Mouse (Mus musculus): ENCODE results near the gene Jpt1.
"Not testable (repeated sequence)": the region's sequence is repeated elsewhere in the genome, so short reads cannot be mapped to it uniquely, and the experiment has no call there.

Jpt1 gene

DNA sequence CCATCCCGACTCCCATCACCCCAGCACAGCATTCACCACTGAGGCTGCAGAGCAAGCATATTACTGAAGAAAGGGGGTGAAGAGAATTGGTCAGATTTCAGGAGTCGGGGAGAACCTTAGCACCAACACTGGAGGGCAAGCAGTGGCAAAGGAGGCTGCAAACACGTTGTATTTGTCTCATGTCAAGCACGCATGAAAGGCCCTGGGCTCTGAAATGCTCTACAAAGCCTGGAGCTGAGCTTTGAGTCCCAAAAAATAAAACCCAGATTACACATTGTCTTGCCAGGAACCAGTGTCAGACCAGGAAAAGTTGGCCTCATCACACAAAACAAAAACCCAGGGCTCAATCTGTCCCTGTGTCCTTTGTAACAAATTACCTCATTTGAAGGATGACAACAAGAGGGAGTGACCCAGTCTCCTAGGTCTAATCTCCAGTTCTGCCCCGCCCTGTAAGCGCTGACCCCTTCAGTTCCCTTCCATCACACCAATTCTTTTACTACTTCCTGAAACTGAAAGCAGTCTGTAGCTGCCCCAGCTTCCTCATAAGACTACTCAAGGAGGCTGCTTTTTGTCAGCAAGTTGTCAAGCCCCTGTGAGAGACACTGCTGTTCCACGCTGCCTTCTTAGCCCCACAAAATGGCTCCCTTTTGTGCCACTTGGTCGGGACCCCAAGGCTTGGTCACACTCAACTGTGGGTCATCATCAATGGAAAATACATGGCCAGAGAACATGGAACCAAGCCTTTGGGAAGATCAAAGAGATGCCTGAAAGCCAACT lies 1.6 kb downstream of the Jpt1 start:
- DNase-seq (ENCODE audit: low read depth, low spot score), result peak; percentile 67

DNA sequence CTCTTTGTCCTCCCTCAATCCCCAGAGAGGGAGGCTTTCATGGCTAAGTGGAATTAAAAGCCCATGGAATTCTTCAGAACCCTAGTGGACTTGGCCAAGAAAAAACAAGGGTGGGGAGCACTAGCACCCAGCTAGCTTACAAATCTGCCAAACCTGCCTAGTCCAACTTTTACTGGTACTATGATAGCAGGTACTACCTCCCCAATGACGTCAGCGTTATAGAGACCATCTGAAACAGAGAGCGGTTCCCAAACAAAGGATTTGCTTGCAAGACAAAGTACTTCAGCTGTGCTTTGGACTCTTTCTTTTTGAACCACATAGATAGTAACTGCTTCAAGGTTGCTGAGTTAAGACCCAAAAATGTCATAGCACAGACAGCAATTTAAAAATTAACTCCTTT lies 2.2 kb downstream of the Jpt1 start:
- DNase-seq (ENCODE audit: low read depth, low spot score), result peak; percentile 31

DNA sequence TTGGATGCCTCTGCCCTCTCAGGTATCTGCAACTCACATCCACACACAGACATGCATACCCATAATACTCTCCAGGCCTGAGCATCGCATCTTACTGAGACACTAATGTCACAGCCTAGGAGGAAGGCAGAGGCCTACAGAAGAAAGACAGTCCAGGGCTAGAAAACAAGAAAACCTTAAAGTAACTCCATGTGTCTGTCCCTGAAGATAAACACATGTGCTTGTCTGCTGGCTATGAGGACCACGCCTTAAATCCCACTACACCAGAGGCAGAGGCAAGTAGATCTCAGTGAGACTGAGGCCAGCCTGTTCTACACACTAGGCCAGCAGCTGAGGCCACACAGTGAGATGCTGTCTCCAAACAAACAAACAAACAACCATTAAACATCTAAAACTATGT lies 3.1 kb downstream of the Jpt1 start:
- no peak for DNase-seq (ENCODE audit: low read depth, low spot score)

DNA sequence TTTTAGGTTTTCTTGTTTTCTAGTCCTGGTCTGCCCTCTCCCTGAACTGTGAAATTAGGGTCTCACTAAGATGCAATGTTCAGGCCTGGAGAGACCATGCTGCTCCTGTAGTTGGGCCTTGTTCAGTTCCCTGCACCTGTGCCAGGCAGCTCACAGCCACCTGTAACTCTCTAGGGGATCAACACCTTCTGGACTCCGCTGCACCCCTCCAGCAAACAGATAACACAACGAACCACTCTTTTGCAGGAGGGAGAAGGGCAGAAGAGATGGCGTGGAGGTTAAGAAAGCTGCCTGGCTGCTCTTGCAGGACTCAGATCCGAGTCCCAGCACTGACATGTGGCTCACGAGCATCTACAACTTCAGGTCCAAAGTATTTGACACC lies 3.7 kb downstream of the Jpt1 start:
- DNase-seq (ENCODE audit: low read depth, low spot score), result no peak

DNA sequence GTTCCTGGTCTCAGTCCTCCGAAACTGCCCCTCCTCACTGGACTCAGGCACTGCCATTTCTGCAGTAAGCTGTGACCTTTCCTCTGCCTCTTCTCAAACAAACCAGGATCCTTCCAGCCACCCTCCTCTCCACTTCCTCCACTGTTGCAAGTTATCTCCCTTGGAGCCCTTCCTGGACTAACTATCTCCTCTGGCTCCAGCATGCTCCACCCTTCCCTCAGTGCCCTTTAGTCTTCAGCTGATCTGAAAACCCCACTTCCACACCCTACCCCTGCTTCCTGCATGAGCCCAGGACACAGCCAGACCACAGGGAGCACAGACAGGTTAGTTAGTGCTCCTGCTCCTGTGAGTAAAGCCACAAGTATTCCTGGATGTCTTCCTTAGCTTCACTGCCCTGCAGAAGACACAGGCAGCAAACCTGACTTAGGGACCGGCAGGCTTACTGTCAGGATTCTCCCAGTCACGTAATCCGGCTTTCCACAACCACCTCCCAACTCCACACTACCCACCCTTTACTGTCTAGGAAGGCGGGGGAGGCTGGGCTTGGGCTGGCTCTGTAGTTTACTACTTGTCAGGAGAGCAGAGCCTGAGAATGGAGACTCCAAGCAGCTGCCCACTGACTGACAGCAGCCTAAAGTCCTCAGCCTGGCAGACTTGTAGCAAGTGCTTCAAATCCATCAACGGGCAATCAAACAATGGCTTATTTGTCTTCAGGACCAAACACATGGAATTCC lies 4.2 kb downstream of the Jpt1 start:
- DNase-seq (ENCODE audit: low read depth, low spot score), result no peak

DNA sequence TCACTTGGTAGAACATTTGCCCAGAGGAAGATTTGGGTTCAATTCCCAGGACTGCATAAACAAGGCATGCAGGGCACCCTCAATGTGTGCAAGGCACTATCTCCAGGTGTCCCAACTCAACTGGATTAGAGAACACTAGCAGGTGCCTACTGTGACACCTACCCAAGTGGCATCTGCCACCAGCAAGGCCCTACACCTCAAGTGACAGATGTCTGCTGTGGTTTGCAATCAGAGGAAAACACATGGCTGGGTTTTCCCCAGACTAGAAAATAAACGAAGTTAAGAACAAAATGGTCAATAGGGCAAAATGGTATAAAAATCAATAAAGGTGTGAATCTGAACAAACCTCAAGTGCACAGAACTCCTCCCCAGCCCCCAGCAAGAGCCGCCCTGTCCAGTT lies 6.1 kb downstream of the Jpt1 start:
- peak; percentile 72 for DNase-seq (ENCODE audit: low read depth, low spot score)

DNA sequence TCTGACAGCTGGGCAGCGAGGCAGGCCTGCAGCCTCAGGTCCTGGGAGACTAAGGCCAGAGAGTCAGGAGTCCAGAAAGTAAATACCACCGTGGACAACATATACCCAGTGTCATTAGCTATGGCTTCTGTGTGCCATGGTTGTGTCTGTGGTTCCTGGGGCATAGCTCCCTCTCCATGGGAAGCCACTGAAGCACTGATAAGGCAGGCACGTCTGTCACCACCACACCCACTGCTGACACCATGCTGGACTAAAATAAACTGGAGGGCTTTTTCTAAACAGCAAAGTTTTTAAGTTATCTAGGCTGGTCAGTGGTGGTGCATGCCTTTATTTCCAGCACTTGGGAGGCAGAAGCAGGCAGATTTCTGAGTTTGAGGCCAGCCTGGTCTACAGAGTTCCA lies 7.6 kb downstream of the Jpt1 start:
- DNase-seq (ENCODE audit: low read depth, low spot score), result no peak

DNA sequence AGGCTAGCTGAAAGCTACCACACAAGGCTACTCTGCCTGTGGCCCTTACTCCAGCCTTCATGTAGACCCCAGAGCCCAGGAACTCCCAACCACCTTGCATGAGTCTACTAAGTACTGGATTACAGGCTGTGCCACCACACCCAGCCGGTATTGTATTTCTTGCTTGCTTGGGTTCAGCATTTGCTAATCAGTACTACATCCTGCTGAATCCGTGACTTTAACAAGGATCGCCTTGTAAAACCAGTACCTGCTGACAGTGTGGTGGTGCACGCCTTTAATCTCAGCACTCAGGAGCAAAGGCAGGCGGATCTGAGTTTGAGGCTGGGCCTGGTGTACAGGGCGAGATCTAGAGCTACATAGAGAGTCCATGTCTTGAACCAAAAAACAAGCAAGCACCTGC lies 11.6 kb downstream of the Jpt1 start:
- no peak for DNase-seq (ENCODE audit: low read depth, low spot score)

DNA sequence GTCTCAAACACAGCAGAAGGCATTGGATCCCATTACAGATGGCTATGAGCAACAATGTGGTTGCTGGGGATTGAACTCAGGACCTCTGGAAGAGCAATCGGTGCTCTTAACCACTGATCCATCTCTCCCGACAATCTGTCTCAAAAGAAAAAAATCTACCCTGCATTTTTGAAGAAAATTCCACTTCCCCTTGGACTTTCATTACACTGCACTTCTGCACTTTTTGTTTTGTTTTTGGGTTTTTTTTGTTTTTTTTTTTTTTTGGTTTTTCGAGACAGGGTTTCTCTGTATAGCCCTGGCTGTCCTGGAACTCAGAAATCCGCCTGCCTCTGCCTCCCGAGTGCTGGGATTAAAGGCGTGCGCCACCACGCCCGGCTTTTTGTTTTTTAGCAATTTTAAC lies 17.6 kb downstream of the Jpt1 start:
- not testable (repeated sequence) for DNase-seq (ENCODE audit: low read depth, low spot score)

DNA sequence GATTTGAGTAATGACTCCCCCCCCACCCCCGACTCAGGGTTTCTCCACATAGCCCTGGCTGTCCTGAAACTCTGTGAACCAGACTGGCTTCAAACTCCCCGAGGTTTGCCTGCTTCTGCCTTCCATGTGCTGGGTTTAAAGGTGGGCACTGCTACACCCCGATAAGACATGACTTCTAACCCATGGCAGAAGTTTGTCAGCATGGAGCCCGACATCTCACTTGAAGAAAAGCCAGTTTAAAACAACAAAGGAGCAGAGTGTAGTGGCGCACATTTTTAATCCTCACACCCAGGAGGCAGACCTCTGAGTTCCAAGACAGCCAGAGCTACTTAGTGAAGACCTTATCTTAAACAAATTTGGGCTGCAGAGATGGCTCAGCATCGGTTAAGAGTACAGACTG lies 21.8 kb downstream of the Jpt1 start:
- DNase-seq (ENCODE audit: low read depth, low spot score), result no peak

DNA sequence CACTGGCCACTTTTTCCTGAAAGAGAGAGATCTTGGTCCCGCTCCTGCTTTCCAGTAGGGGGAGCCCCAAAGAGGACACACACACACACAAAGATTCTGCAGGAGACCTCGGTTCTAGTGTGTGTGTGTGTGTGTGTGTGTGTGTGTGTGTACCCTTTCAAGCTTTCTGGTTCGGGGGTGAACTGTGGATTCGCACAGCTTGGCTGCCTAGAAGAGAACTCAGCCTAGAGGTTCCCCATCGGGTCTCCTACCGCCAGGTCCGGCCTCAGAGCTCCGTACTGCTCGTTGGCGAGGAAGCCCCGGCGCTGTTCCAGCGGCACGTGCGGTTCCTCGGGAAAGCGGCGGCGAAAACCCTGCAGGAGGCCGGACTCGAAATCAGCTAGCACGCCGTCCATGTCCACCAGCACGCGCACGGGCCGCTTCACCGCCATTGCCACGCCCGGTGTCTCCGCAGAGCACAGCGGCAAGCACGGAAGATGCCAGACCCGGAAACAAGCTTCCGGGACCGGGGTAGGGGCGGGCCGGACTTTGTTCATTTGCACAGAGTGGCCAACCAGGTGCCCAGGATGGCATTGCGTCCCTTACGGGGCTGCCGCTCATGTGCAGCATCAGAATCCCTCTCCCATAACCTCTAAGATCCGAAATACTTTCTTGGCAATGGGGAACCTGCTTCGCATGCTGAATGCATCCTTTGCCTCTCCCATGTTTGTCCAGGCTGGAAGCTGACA lies 22.7 kb downstream of the Jpt1 start, which contains the start of gene Nt5c:
Gene Nt5c (minus strand): TSS at position 507 of the 728 bp plus-strand sequence.
- peak; percentile 90 for DNase-seq (ENCODE audit: low read depth, low spot score)

DNA sequence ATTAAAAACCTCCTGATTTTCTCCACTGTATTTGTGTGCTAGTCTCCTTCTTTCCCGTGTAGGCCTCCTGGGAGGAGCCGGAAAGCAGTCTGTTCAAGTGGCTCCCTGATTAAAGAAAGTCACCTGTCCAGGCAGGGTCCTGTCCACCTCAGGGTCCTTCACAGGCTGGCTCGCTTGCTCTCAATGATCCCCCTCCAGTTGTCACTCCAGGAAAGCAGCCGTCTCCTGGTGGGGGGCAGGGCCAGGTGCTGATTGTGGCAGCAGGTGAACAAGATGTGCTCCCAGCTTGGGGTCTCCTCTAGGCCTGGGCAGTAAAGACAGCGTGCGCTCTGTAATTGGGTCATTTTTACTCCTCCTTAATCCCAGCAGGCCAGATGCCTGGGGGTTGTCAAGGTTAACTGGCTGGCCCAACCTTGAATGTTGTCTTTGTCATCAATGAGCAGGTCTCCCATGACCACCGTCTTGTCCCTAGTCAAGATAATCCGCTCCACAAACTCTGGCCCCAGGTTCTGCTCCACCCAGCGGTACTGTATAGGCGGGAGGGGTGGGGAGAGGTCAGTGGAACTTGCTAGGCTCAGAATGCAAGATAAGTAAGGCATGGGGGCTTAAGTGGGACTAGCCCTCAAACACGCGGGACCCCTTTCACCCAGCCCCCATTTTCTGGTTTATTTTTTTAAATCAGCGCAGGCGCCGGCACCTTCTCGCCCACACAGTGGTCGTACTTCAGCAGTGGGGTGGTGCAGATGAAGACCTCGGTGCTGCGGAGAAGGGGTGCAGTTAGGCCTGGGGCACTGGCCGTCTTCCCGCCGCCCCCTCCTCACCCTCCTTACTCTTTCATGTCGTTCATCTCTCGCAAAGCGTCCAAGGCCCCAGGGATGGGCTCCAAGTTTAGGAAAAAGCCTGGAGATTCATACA lies 23.5 kb downstream of the Jpt1 start:
- no peak for DNase-seq (ENCODE audit: low read depth, low spot score)

DNA sequence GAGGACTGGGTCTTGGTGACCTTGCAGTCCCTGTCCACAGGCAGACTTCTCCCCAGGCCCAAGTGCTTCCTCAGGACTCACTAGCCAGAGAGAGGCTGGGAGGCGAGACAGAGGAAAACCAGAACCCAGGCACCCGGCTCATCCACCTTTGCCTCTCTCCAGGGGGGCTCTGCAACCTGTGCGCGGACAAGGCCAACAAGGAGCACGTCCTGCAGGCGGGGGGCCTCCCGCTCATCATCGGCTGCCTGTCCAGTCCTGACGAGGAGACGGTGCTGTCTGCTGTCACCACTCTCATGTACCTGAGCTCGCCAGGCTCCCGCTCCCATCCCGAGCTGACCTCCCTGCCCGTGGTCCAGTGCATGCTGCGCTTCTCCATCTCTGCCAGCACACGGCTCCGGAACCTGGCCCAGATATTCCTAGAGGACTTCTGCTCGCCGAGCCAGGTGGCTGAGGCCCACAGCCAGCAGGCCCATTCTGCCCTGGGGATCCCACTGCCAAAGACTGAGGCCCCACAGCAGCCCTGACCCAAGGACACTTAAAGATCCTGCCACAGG lies 25.6 kb downstream of the Jpt1 start:
- no peak for DNase-seq (ENCODE audit: low read depth, low spot score)

DNA sequence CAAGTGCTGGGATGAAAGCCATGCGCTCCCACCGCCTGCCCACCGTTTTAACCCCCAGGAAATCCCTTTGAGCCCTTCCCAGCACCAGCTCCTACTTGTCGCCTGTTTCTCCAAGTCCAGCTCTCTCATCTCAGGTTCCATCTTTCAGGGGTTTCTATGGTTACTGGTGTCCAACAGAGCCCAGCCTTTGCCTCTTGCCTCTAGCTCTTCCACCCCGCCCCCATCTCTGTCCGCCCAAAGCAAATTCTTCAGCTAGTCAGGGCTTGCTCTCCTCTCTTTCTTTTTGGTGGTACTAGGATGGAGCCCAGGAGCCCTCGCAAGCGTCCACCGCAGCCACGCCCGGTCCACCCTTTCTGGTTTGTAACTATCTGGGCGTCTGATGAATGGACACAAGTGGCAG lies 29.0 kb downstream of the Jpt1 start:
- DNase-seq (ENCODE audit: low read depth, low spot score), result no peak

DNA sequence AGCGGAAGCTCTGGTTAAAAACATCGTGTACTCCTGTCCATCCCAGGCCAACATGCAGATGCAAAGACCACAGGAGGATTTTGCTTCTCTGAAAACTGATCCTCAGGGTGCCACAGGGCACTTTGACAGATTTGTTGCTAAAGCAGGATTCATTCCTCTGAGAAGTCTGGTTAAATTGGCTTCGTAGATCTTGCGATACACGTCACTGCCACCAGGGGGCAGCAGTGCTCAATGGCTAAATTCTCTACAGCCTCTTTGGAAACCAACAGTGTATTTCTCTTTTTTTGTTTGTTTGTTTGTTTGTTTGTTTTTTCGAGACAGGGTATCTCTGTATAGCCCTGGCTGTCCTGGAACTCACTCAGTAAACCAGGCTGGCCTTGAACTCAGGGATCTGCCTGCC lies 30.5 kb downstream of the Jpt1 start:
- peak; percentile 90 for DNase-seq (ENCODE audit: low read depth, low spot score)

DNA sequence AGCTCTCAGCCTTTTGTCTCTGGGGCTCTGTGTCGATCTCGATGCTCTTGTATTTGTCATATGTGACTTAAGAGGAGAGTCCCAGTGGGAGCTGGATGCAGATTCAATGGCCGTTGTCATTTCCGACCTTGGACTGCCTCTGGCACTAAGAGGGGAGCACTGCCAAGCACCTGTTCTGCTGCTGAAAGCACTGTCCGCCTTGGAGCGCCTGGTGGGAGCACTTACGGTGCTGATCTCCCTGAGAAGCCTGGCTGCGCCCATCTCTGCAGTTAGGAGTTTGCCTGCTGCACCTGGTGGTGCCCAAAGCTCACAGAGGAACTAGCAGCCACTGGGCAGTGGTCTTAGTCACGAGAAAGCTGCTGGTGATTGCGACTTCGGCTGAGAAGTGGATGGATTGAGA lies 30.9 kb downstream of the Jpt1 start:
- DNase-seq (ENCODE audit: low read depth, low spot score), result no peak

DNA sequence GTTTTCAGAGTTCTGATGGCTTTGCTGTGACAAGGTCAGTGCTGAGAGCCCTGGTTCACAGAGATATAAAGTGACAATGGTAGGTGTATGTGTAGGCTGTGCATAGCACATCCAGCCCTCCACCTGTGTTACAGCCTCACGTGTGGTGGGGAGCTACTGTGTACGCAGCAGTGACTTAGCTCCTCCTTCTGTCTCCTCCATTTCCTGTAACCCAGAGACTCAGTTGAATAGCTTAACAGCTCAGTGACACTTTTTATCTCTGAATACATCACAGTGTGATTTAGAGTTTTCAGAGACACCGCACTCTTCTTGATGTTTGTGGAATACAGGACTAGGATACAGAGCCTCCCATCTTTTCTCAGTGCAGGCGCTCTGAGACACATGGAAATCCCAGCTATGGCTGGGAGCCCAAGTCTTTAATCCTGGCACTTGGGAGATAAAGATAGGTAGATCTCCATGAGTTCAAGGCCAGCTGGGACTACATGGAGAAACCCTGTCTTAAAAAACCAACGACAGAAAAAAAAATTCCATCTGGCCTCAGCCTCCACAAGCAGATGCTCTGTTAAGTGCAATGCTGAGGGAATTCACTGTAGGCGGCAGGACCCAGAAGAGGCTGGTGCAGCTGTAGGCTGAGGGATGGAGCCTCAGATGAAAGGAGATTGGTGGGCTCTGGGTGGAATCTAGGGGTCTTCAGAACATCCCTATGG lies 32.5 kb downstream of the Jpt1 start:
- peak; percentile 87 for DNase-seq (ENCODE audit: low read depth, low spot score)

DNA sequence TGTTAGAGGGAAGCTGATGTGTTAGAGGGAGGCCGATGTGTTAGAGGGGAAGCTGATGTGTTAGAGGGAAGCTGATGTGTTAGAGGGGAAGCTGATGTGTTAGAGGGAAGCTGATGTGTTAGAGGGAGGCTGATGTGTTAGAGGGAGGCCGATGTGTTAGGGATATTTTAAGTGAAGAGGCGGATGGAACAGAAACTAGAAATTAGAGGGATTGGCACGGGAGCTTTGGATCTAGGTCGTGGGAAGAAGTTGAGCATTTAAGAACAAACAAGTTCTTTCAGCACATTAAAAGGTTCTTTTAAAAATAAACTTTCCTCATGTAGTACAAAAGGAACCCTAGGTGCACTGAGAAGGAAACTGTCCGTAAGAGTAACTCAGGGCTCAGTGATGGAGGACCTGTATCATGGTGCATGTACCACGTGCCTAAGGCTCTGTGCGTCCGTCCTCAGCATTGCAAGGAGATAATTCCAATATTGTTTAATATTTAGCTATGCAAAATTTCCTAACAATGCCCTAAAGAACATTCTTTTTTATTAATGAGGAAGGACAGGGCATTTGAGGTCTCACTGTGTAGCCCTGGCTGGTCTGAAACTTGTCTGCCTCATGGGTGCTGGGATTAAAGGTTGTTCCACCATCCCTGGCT lies 35.8 kb downstream of the Jpt1 start:
- no peak for DNase-seq (ENCODE audit: low read depth, low spot score)

DNA sequence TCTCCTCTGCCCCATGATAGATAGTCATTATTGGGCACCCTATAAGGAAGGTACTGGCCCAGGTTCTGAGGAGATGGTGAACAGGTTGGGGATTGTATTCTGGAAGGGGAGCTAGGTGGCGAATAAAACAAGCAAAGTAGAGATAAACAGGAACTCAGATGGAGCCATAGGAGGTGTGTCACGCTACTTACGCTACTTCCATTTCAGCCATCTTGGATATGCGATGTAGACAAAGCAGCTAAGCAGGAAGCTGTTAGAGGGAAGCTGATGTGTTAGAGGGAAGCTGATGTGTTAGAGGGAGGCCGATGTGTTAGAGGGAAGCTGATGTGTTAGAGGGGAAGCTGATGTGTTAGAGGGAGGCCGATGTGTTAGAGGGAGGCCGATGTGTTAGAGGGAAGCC lies 36.8 kb downstream of the Jpt1 start:
- DNase-seq (ENCODE audit: low read depth, low spot score), result peak; percentile 73

DNA sequence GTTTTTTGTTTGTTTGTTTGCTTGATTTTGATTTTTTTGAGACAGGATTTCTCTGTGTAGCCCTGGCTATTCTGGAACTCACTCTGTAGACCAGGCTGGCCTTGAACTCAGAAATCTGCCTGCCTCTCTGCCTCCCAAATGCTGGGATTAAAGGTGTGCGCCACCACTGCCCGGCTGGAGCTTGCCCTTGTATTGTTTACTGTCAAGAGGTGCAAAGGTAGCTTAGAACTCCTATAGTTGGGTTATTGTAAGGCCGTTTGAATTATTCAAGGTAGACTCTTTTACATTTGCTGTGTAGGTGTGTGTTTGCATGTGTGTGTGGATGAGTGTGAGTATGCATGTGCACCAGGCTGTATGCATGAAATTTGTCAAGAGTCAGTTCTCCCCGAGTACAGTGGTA lies 37.6 kb downstream of the Jpt1 start:
- DNase-seq (ENCODE audit: low read depth, low spot score), result not testable (repeated sequence)

Data from CD4-positive, CD25-positive, alpha-beta regulatory T cell, adult 2 months (primary cell).